Mouse (Mus musculus) forebrain, postnatal 0 days (tissue): ENCODE data around the gene Vopp1. TPM values are rescaled to one million over a fixed set of nuclear protein-coding genes. Genes with fewer than 3 reads are reported as not detected.

Experiments used
- ATAC-seq: fragments of 200-750 bp; cut with Nextera tagmentation; 2 replicates; pipeline ENCODE4 v1.8.0; 2017; ENCODE audit warnings: mild to moderate bottlenecking, moderate library complexity
- DNase-seq: peaks from one replicate; pipeline ENCODE4 v3.0.0-alpha.2; 2015
- H3K27ac ChIP-seq: fragments of 300-500 bp; sonication (generic); 2 replicates; pipeline ENCODE4 v1.5.1; 2014; ENCODE audit warnings: low read depth, mild to moderate bottlenecking, antibody characterized with exemption, low read length, moderate library complexity, mixed read lengths
- H3K27me3 ChIP-seq: fragments of 300-500 bp; sonication (generic); 2 replicates; pipeline ENCODE4 v1.6.1; 2014; ENCODE audit warnings: mild to moderate bottlenecking, low read length, mixed read lengths; ENCODE audit not compliant: insufficient read depth
- H3K36me3 ChIP-seq: fragments of 300-500 bp; sonication (generic); 2 replicates; pipeline ENCODE4 v1.6.1; 2014; ENCODE audit warnings: mild to moderate bottlenecking, moderate library complexity; ENCODE audit not compliant: insufficient read depth
- H3K4me1 ChIP-seq: fragments of 300-500 bp; sonication (generic); 2 replicates; pipeline ENCODE4 v1.6.1; 2014; ENCODE audit warnings: antibody characterized with exemption; ENCODE audit not compliant: insufficient read depth
- H3K4me2 ChIP-seq: fragments of 300-500 bp; sonication (generic); 2 replicates; pipeline ENCODE4 v1.6.1; 2014; ENCODE audit warnings: low read depth, mild to moderate bottlenecking, moderate library complexity
- H3K4me3 ChIP-seq: fragments of 300-500 bp; sonication (generic); 2 replicates; pipeline ENCODE4 v1.5.1; 2014; ENCODE audit warnings: low read depth, low read length, mixed read lengths
- H3K9ac ChIP-seq: fragments of 300-500 bp; sonication (generic); 2 replicates; pipeline ENCODE4 v1.6.1; 2014; ENCODE audit warnings: mild to moderate bottlenecking
- H3K9me3 ChIP-seq: fragments of 300-500 bp; sonication (generic); 2 replicates; pipeline ENCODE4 v1.6.1; 2016; ENCODE audit warnings: low read length
- CTCF ChIP-seq: sonication (generic); IDR thresholded peaks from 2 replicates; pipeline ENCODE4 v1.5.1; 2016; ENCODE audit warnings: antibody characterized with exemption, control low read depth, low read depth
- WGBS: fragments of 180-500 bp; shearing (Covaris S2); extraction: QIAGEN DNeasy Blood & Tissue Kit; methylation state at CpG from one replicate; pipeline ENCODE4 v1.1.7; 2014; 5-methylcytosine and 5-hydroxymethylcytosine counted together
- polyA plus RNA-seq: library from polyadenylated mRNA; unstranded; fragments of >200 nt; fragmentation: Nextera tagmentation; extraction: Ambion mirVana; gene quantifications from 2 replicates; pipeline ENCODE4 v1.2.1, GENCODE M21; 2015
- total RNA-seq: library from RNA; depleted of rRNA; stranded (reverse); fragments of >200 nt; gene quantifications from 2 replicates; pipeline ENCODE4 v1.2.3, GENCODE M21; 2014

Gene Vopp1
- total and polyA plus RNA-seq, 2 experiments from 2014 or later: 169 to 331 TPM

- Histone ChIP-seq H3K9me3 (no peaks in the 10 kb centered on the region), H3K4me1 (peaks cover 12% of the 10 kb centered on the region; the same call in 1 of the 2 replicates), H3K27me3 (no peaks in the 10 kb centered on the region), H3K27ac (no peak overlapping the region), H3K4me2 (peak overlapping the region; percentile 67), H3K9ac (no peak overlapping the region), H3K4me3 (peak overlapping the region; percentile 19), H3K36me3 (no peaks in the 10 kb centered on the region)
- ATAC-seq (no peak), DNase-seq (no peak)
- no peak for TF ChIP-seq CTCF
- WGBS: 24% methylated on average over 3 of the region's 3 CpGs
These were observed 1.5 kb downstream of the Vopp1 start for GRCm38 (mm10) chr6:57823461-57823860.

DNA sequence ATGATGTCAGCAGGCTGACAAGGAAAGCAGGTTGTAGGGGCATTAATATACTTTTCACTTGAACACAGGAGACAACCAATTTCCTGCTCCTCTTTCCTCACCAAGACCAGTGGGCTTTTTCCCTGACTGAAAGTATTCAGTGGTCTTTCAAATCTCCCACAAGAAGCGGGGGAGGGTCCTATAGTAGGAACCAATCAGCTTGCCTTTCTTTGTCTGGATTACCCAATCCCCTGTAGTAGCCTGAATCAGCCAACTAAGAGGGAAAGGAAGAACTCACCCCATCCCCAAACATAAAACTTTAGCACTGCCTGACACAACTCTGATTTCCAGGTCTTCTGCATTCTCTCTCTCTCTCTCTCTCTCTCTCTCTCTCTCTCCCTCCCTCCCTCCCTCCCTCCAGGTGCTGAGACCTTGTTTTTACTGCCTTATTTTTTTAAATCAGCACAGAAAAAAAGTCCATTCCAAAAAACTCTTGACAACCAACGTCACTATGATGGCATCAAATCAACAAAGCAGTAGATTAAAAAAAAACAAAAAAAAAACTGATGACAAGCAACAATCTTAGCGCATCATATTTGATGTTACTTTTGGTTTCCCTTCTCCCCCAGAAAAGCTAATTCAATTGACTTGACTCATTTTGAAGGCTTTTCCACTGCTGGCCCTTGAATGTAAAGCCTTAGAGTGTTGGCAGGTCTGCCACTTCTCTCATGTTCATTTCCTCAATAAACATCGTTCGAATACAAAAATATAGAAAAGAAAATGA lies 2.1 kb downstream of the Vopp1 start:
- no peak for TF ChIP-seq CTCF
- Histone ChIP-seq H3K4me1 (peaks cover 12% of the 10 kb centered on the region; the same call in 1 of the 2 replicates), H3K4me3 (no peak overlapping the region), H3K4me2 (peak overlapping the region; percentile 67), H3K36me3 (no peaks in the 10 kb centered on the region), H3K27me3 (no peaks in the 10 kb centered on the region), H3K9ac (no peak overlapping the region), H3K27ac (no peak overlapping the region), H3K9me3 (no peaks in the 10 kb centered on the region)
- DNase-seq: peak; percentile 56
- WGBS: 43% methylated on average over 5 of the region's 5 CpGs
- peak; percentile 69 for ATAC-seq

- ATAC-seq (no peak), DNase-seq (no peak)
- TF ChIP-seq CTCF: no peak
- Histone ChIP-seq H3K9me3 (no peaks in the 10 kb centered on the region), H3K4me2 (no peak overlapping the region), H3K27ac (no peak overlapping the region), H3K9ac (no peak overlapping the region), H3K4me1 (no peaks in the 10 kb centered on the region), H3K36me3 (no peaks in the 10 kb centered on the region), H3K27me3 (no peaks in the 10 kb centered on the region), H3K4me3 (no peak overlapping the region)
- WGBS: 83% methylated on average over 2 of the region's 2 CpGs
These were observed 10.5 kb downstream of the Vopp1 start for GRCm38 (mm10) chr6:57814436-57814940.

- no peaks in the 10 kb centered on the region for H3K9me3 ChIP-seq
- no peak overlapping the region for H3K27ac ChIP-seq
- DNase-seq (no peak), ATAC-seq (no peak)
- no peaks in the 10 kb centered on the region for H3K4me1 ChIP-seq
- H3K27me3 ChIP-seq: no peaks in the 10 kb centered on the region
- WGBS: 91% methylated on average over 3 of the region's 3 CpGs
- TF ChIP-seq CTCF: no peak
- no peak overlapping the region for H3K4me3 ChIP-seq
- H3K9ac ChIP-seq: no peak overlapping the region
- no peak overlapping the region for H3K4me2 ChIP-seq
- H3K36me3 ChIP-seq: 0 out of 2 replicates have a peak, but pooled peaks cover under 1% of the 10 kb centered on the region
These were observed 12.9 kb downstream of the Vopp1 start for GRCm38 (mm10) chr6:57811748-57812730.

- Histone ChIP-seq H3K4me3 (no peak overlapping the region), H3K36me3 (0 out of 2 replicates have a peak, but pooled peaks cover 2% of the 10 kb centered on the region), H3K27me3 (no peaks in the 10 kb centered on the region), H3K9me3 (no peaks in the 10 kb centered on the region), H3K4me2 (no peak overlapping the region), H3K27ac (no peak overlapping the region), H3K9ac (no peak overlapping the region), H3K4me1 (no peaks in the 10 kb centered on the region)
- no peak for TF ChIP-seq CTCF
- ATAC-seq (no peak), DNase-seq (no peak)
- WGBS: 86% methylated on average over 5 of the region's 5 CpGs
These were observed 19.5 kb downstream of the Vopp1 start for GRCm38 (mm10) chr6:57805218-57806069.

DNA sequence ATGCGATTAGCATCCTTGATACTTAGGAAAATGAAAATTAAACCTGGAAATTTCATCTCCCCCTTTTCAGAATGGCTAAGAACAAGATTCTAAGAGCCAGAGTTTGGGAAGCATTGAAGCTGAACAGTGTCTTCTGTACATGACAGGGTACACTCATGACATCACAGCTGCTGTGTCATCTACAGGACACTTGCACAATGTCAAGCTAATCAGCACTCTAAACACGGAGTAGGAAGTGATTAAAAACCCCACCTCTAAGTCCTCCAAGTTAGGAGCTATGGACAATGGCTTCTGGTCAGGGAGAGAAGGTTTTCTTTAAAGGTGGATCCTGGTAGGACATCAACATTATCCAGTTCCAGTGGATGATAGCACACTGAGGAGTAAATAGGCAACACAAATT lies 21.8 kb downstream of the Vopp1 start:
- no peak for ATAC-seq
- H3K9me3 ChIP-seq: no peaks in the 10 kb centered on the region
- TF ChIP-seq CTCF: no peak
- no peak overlapping the region for H3K9ac ChIP-seq
- no peak overlapping the region for H3K4me2 ChIP-seq
- no peak for DNase-seq
- no peaks in the 10 kb centered on the region for H3K4me1 ChIP-seq
- no peak overlapping the region for H3K27ac ChIP-seq
- H3K4me3 ChIP-seq: no peak overlapping the region
- WGBS: 87% methylated on average over 2 of the region's 2 CpGs
- H3K36me3 ChIP-seq: 0 out of 2 replicates have a peak, but pooled peaks cover 2% of the 10 kb centered on the region
- H3K27me3 ChIP-seq: no peaks in the 10 kb centered on the region
